Mouse (Mus musculus) hindbrain, embryonic 14.5 days (tissue): ENCODE measurements around the gene Sorcs3. TPM values are rescaled to one million over a fixed set of nuclear protein-coding genes. Genes with fewer than 3 reads are reported as not detected.
A peak's percentile ranks its signal among the peaks of the same experiment; 100 is the strongest.

Experiments used
- ATAC-seq: fragments of 200-750 bp; cut with Nextera tagmentation; 2 replicates; pipeline ENCODE4 v1.8.0; 2017; ENCODE audit warnings: moderate number of reproducible peaks, mild to moderate bottlenecking, moderate TSS enrichment, moderate library complexity; ENCODE audit not compliant: low FRiP score
- DNase-seq: peaks from one replicate; pipeline ENCODE4 v3.0.0-alpha.2; 2015; ENCODE audit warnings: low spot score
- H3K27ac ChIP-seq: fragments of 300-500 bp; sonication (generic); 2 replicates; pipeline ENCODE4 v1.5.1; 2014; ENCODE audit warnings: mild to moderate bottlenecking, moderate library complexity
- H3K27me3 ChIP-seq: fragments of 300-500 bp; sonication (generic); 2 replicates; pipeline ENCODE4 v1.6.1; 2014; ENCODE audit warnings: mild to moderate bottlenecking, low read length, mixed read lengths; ENCODE audit not compliant: control insufficient read depth, insufficient read depth
- H3K36me3 ChIP-seq: fragments of 300-500 bp; sonication (generic); replicated peaks from 2 replicates; pipeline ENCODE4 v1.6.1; 2014; ENCODE audit not compliant: control insufficient read depth, insufficient read depth
- H3K4me1 ChIP-seq: fragments of 300-500 bp; sonication (generic); replicated peaks from 2 replicates; pipeline ENCODE4 v1.6.1; 2014; ENCODE audit warnings: antibody characterized with exemption, low read length, mixed read lengths; ENCODE audit not compliant: control insufficient read depth, insufficient read depth
- H3K4me2 ChIP-seq: fragments of 300-500 bp; sonication (generic); replicated peaks from 2 replicates; pipeline ENCODE4 v1.6.1; 2014; ENCODE audit warnings: mild to moderate bottlenecking, moderate library complexity
- H3K4me3 ChIP-seq: fragments of 300-500 bp; sonication (generic); replicated peaks from 2 replicates; pipeline ENCODE4 v1.5.1; 2014; ENCODE audit warnings: mild to moderate bottlenecking, low read length
- H3K9ac ChIP-seq: fragments of 300-500 bp; sonication (generic); 2 replicates; pipeline ENCODE4 v1.6.1; 2014
- H3K9me3 ChIP-seq: fragments of 300-500 bp; sonication (generic); 2 replicates; pipeline ENCODE4 v1.6.1; 2016; ENCODE audit warnings: low read length; ENCODE audit not compliant: control insufficient read depth
- WGBS: fragments of 180-500 bp; shearing (Covaris S2); extraction: QIAGEN DNeasy Blood & Tissue Kit; methylation state at CpG from one replicate; pipeline ENCODE4 v1.1.7; 2014; 5-methylcytosine and 5-hydroxymethylcytosine counted together
- polyA plus RNA-seq: library from polyadenylated mRNA; unstranded; fragments of >200 nt; fragmentation: Nextera tagmentation; extraction: Ambion mirVana; gene quantifications from 2 replicates; pipeline ENCODE4 v1.2.1, GENCODE M21; 2014

The Sorcs3 gene
- polyA plus RNA-seq, 1 experiment from 2014 or later = 16.9 TPM

- 36% methylated on average over 7 of the region's 7 CpGs for WGBS
- DNase-seq = peak; percentile 27
- ATAC-seq = no peak
Observed at GRCm38 (mm10) chr19:48404774-48405495, 199.1 kb downstream of the Sorcs3 start.

GRCm38 (mm10) chr19:48408221-48408620 is 202.4 kb downstream of the Sorcs3 start:
- Histone ChIP-seq H3K4me1 (peaks cover 6% of the 10 kb centered on the region; the same call in 1 of the 2 replicates), H3K4me2 (no peak overlapping the region), H3K9me3 (no peaks in the 10 kb centered on the region), H3K27me3 (no peaks in the 10 kb centered on the region), H3K4me3 (no peak overlapping the region), H3K36me3 (no peaks in the 10 kb centered on the region), H3K9ac (no peak overlapping the region), H3K27ac (no peak overlapping the region)
- no peak for ATAC-seq
- DNase-seq = no peak
- 77% methylated on average over 4 of the region's 4 CpGs for WGBS

More at GRCm38 (mm10) chr19:48404774-48405495, 199.1 kb downstream of the Sorcs3 start:
- no peaks in the 10 kb centered on the region for H3K27me3 ChIP-seq
- H3K4me2 ChIP-seq = no peak overlapping the region
- no peak overlapping the region for H3K4me3 ChIP-seq
- H3K36me3 ChIP-seq = no peaks in the 10 kb centered on the region
- H3K4me1 ChIP-seq = peaks cover 6% of the 10 kb centered on the region; the same call in 1 of the 2 replicates
- no peak overlapping the region for H3K9ac ChIP-seq
- no peak overlapping the region for H3K27ac ChIP-seq
- H3K9me3 ChIP-seq = no peaks in the 10 kb centered on the region

DNA sequence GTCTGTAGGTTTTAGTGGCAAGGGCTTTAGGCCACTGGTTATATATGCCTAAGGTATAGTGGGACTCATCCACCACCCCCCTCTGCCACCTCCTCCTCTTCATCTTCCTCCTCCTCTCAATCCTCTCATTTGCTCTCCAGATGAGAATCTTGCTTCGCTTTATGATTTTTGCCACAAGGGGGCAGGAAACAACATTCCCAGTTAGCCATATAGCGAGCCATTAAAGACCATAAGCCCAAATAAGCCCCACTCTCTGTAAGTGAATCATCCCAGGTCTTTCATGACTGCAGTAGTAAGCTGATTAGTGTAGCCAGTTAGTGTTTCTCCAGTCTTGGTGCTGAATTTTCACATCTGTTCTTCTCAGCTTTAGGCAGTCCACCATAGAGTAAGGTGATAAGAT is 205.5 kb downstream of the Sorcs3 start:
- DNase-seq = peak; percentile 38
- H3K36me3 ChIP-seq = no peaks in the 10 kb centered on the region
- no peaks in the 10 kb centered on the region for H3K27me3 ChIP-seq
- no peak overlapping the region for H3K27ac ChIP-seq
- H3K9me3 ChIP-seq = no peaks in the 10 kb centered on the region
- ATAC-seq = no peak
- H3K4me2 ChIP-seq = no peak overlapping the region
- WGBS = 38% methylated on average over 2 of the region's 2 CpGs
- H3K4me3 ChIP-seq = no peak overlapping the region
- no peak overlapping the region for H3K9ac ChIP-seq
- no peaks in the 10 kb centered on the region for H3K4me1 ChIP-seq

GRCm38 (mm10) chr19:48413836-48414235 is 208.0 kb downstream of the Sorcs3 start:
- no peak overlapping the region for H3K4me3 ChIP-seq
- ATAC-seq (no peak), DNase-seq (peak; percentile 54)
- no peaks in the 10 kb centered on the region for H3K27me3 ChIP-seq
- H3K27ac ChIP-seq = no peak overlapping the region
- H3K4me1 ChIP-seq = no peaks in the 10 kb centered on the region
- no peak overlapping the region for H3K4me2 ChIP-seq
- H3K9me3 ChIP-seq = no peaks in the 10 kb centered on the region
- H3K36me3 ChIP-seq = no peaks in the 10 kb centered on the region
- H3K9ac ChIP-seq = no peak overlapping the region
- 61% methylated on average over 2 of the region's 2 CpGs for WGBS

DNA sequence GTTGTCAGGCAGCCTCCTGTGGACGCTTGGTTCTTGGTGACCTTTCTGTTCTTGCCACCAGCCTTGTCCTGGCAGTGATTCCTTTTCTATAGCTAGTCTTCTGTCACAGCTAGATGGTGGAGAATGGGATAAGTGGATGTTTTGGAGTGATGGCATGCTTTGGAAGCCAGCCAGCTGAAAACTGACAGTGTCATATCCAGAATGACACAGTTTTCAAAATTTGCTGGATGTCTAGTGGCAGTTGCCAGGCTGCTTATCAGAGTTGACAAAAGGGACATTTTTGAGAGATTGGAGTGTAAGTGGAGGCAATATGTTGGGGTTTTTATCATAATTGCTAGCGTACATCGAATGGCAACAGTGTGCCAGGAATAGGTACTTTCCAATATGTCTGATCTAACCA is 212.5 kb downstream of the Sorcs3 start:
- Histone ChIP-seq H3K4me3 (no peak overlapping the region), H3K36me3 (no peaks in the 10 kb centered on the region), H3K4me1 (no peaks in the 10 kb centered on the region), H3K4me2 (no peak overlapping the region), H3K9me3 (no peaks in the 10 kb centered on the region), H3K9ac (no peak overlapping the region), H3K27ac (no peak overlapping the region), H3K27me3 (no peaks in the 10 kb centered on the region)
- WGBS = 76% methylated on average over 3 of the region's 3 CpGs
- DNase-seq (no peak), ATAC-seq (no peak)

GRCm38 (mm10) chr19:48429263-48429662 is 223.4 kb downstream of the Sorcs3 start:
- Histone ChIP-seq H3K27ac (no peak overlapping the region), H3K4me1 (no peaks in the 10 kb centered on the region; the same call in 1 of the 2 replicates), H3K9ac (no peak overlapping the region), H3K4me2 (no peak overlapping the region), H3K4me3 (no peak overlapping the region), H3K36me3 (no peaks in the 10 kb centered on the region), H3K9me3 (no peaks in the 10 kb centered on the region), H3K27me3 (no peaks in the 10 kb centered on the region)
- ATAC-seq = no peak
- no peak for DNase-seq
- WGBS = 85% methylated on average over 4 of the region's 4 CpGs

- no peaks in the 10 kb centered on the region for H3K27me3 ChIP-seq
- DNase-seq = no peak
- no peak overlapping the region for H3K27ac ChIP-seq
- no peaks in the 10 kb centered on the region for H3K36me3 ChIP-seq
- 8% methylated on average over 2 of the region's 2 CpGs for WGBS
- no peak overlapping the region for H3K4me3 ChIP-seq
- H3K4me1 ChIP-seq = no peaks in the 10 kb centered on the region; the same call in 1 of the 2 replicates
- H3K4me2 ChIP-seq = no peak overlapping the region
- ATAC-seq = no peak
- H3K9ac ChIP-seq = no peak overlapping the region
- no peaks in the 10 kb centered on the region for H3K9me3 ChIP-seq
Observed at GRCm38 (mm10) chr19:48429755-48430154, 223.9 kb downstream of the Sorcs3 start.

- Histone ChIP-seq H3K27me3 (no peaks in the 10 kb centered on the region), H3K9ac (no peak overlapping the region), H3K36me3 (no peaks in the 10 kb centered on the region), H3K4me3 (no peak overlapping the region), H3K4me2 (no peak overlapping the region), H3K4me1 (no peaks in the 10 kb centered on the region; the same call in 1 of the 2 replicates), H3K9me3 (no peaks in the 10 kb centered on the region), H3K27ac (no peak overlapping the region)
- 82% methylated on average over 5 of the region's 5 CpGs for WGBS
- no peak for DNase-seq
- ATAC-seq = no peak
Observed at GRCm38 (mm10) chr19:48430328-48430727, 224.5 kb downstream of the Sorcs3 start.

GRCm38 (mm10) chr19:48438450-48438849 is 232.6 kb downstream of the Sorcs3 start:
- H3K4me1 ChIP-seq = no peaks in the 10 kb centered on the region
- WGBS = 86% methylated on average over 1 of the region's 1 CpGs
- H3K27me3 ChIP-seq = no peaks in the 10 kb centered on the region
- no peak overlapping the region for H3K27ac ChIP-seq
- H3K36me3 ChIP-seq = no peaks in the 10 kb centered on the region
- H3K4me3 ChIP-seq = no peak overlapping the region
- no peak for DNase-seq
- no peak overlapping the region for H3K9ac ChIP-seq
- no peak overlapping the region for H3K4me2 ChIP-seq
- no peaks in the 10 kb centered on the region for H3K9me3 ChIP-seq
- no peak for ATAC-seq
